Mouse (Mus musculus): ENCODE measurements at regions not wholly inside any gene's neighbourhood (a gene's known extent, or its start where the extent isn't known, plus 50 kb on each side); places are given as distances from the start of the nearest gene placed in this dataset.

DNA sequence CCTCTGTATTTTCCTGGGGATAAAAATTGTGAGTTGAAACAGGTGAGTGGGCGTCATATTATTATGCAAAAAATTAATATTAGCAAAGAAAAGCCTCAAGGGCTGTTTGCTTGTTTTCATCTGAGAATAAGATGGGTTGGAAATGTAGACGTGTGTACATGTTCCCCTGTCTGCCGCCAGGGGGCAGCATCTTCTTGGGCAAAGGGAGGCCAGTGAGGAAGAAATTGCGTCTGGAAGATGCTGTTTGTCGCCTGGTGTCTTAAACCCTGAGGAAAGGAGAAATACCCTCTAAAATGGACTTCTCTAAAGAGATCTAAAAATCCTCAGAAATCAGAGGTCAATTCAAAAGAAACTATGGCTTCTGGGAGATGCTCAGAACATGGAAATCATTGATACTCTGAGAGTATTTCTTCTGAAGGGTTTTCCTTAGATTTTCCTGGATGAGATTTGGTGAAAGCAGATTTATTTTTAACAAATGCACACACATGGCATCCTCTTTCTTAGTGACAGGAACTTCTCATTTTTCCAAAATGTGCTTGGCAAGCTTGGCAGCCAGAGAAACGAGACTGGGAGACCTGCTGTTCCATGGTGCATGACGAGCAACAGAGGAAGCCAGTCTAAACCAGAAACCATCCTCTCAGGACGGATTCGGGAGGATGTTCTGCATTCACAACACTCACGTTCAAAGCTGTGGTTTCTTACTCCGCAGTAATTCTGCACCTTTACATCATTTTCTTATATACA lies 222.8 kb upstream of the Btbd3 start:
- Histone ChIP-seq H3K79me2 (ENCODE audit: control insufficient read depth, insufficient read depth) (no peaks in the 10 kb centered on the region), H3K27me3 (ENCODE audit: control insufficient read depth, insufficient read depth, insufficient read length) (no peaks in the 10 kb centered on the region), H3K4me2 (ENCODE audit: low read depth) (no peak overlapping the region), H3K4me3 (no peak overlapping the region), H3K36me3 (ENCODE audit: control insufficient read depth, insufficient read depth) (no peaks in the 10 kb centered on the region), H3ac (ENCODE audit: control insufficient read depth, insufficient read length) (no peak overlapping the region)
- TF ChIP-seq MYOD1 (IDR thresholded peaks at IDR 0.05; ENCODE audit: control insufficient read depth in 1 of 3, insufficient read length in 2 of 3, low read depth in 2 of 3) (no peak), USF1 (IDR thresholded peaks at IDR 0.05; ENCODE audit: low read depth) (no peak), MYOG (IDR thresholded peaks at IDR 0.05; ENCODE audit: control insufficient read depth in 1 of 3, insufficient read depth in 1 of 3, insufficient read length in 2 of 3, low read depth in 2 of 3) (no peak), REST (IDR thresholded peaks at IDR 0.05; ENCODE audit: insufficient read depth, insufficient read length) (no peak), MAX (IDR thresholded peaks at IDR 0.05; ENCODE audit: low read depth) (no peak), CEBPB (IDR thresholded peaks at IDR 0.05; ENCODE audit: insufficient read depth, poor library complexity, severe bottlenecking) (no peak), TCF12 (IDR thresholded peaks at IDR 0.05; ENCODE audit: insufficient read depth, poor library complexity, severe bottlenecking) (no peak), E2F4 (IDR thresholded peaks at IDR 0.05; ENCODE audit: insufficient read depth) (no peak), SRF (IDR thresholded peaks at IDR 0.05; ENCODE audit: control insufficient read depth, insufficient read length, low read depth) (no peak), TCF3 (IDR thresholded peaks at IDR 0.05; ENCODE audit: insufficient read length, low read depth) (no peak), POLR2A (IDR thresholded peaks at IDR 0.05; ENCODE audit: insufficient read length, low read depth) (no peak), POLR2AphosphoS2 (IDR thresholded peaks at IDR 0.05; ENCODE audit: insufficient read length, low read depth) (no peak)

DNA sequence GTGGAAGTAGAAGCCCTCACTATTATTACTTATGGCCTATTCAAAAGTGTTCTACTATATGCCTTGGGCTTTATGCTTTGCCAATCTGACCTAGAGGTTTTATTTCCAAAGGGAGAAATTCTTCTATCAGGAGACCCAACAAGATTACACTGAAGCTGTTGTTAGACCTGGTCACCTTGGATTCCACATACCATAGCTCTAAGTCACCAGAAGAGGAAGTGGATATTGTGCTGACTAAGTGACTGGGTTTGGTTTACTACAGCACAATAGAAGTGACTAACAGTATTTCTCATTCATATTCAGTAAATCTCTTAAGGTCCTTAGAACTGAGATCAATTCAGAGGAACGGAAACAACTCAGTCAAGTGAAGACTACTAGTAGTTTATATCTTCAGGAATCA lies 229.0 kb upstream of the Btbd3 start:
- Histone ChIP-seq H3K79me2 (ENCODE audit: control insufficient read depth, insufficient read depth) (no peaks in the 10 kb centered on the region), H3K4me2 (ENCODE audit: low read depth) (no peak overlapping the region), H3ac (ENCODE audit: control insufficient read depth, insufficient read length) (no peak overlapping the region), H3K4me3 (no peak overlapping the region), H3K27me3 (ENCODE audit: control insufficient read depth, insufficient read depth, insufficient read length) (no peaks in the 10 kb centered on the region), H3K36me3 (ENCODE audit: control insufficient read depth, insufficient read depth) (no peaks in the 10 kb centered on the region)
- no peak for TF ChIP-seq E2F4 (IDR thresholded peaks at IDR 0.05; ENCODE audit: insufficient read depth)
- TF ChIP-seq MYOD1 (IDR thresholded peaks at IDR 0.05; ENCODE audit: control insufficient read depth in 1 of 3, insufficient read length in 2 of 3, low read depth in 2 of 3): no peak
- TF ChIP-seq POLR2AphosphoS2 (IDR thresholded peaks at IDR 0.05; ENCODE audit: insufficient read length, low read depth): no peak
- no peak for TF ChIP-seq POLR2A (IDR thresholded peaks at IDR 0.05; ENCODE audit: insufficient read length, low read depth)
- TF ChIP-seq SRF (IDR thresholded peaks at IDR 0.05; ENCODE audit: control insufficient read depth, insufficient read length, low read depth): no peak
- TF ChIP-seq TCF12 (IDR thresholded peaks at IDR 0.05; ENCODE audit: insufficient read depth, poor library complexity, severe bottlenecking): no peak
- TF ChIP-seq REST (IDR thresholded peaks at IDR 0.05; ENCODE audit: insufficient read depth, insufficient read length): no peak
- TF ChIP-seq USF1 (IDR thresholded peaks at IDR 0.05; ENCODE audit: low read depth): no peak
- TF ChIP-seq MYOG (IDR thresholded peaks at IDR 0.05; ENCODE audit: control insufficient read depth in 1 of 3, insufficient read depth in 1 of 3, insufficient read length in 2 of 3, low read depth in 2 of 3): no peak
- TF ChIP-seq CEBPB (IDR thresholded peaks at IDR 0.05; ENCODE audit: insufficient read depth, poor library complexity, severe bottlenecking): no peak
- TF ChIP-seq MAX (IDR thresholded peaks at IDR 0.05; ENCODE audit: low read depth): no peak
- TF ChIP-seq TCF3 (IDR thresholded peaks at IDR 0.05; ENCODE audit: insufficient read length, low read depth): no peak

DNA sequence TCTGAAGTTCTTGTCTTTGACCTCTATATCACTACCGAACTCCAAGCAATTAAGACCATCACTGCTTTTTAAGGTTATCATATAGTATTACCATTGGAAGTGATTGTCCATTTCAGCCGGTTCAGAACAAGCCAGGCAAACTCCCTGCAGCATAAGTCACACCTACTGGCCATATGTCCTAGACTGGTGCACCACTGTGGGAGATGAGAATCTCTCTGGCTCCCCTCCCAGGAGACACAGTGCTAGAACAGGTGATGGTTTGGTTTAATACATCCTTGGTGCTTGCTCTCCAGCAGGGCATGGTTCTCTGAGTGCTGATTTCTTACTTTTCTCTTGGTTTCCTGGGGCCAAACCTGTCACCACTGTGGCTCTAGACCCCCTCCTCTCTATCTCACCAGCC lies 232.8 kb upstream of the Btbd3 start:
- no peak overlapping the region for H3K4me2 ChIP-seq (ENCODE audit: low read depth)
- TF ChIP-seq POLR2A (IDR thresholded peaks at IDR 0.05; ENCODE audit: insufficient read length, low read depth) (no peak), SRF (IDR thresholded peaks at IDR 0.05; ENCODE audit: control insufficient read depth, insufficient read length, low read depth) (no peak), MYOD1 (IDR thresholded peaks at IDR 0.05; ENCODE audit: control insufficient read depth in 1 of 3, insufficient read length in 2 of 3, low read depth in 2 of 3) (no peak), MAX (IDR thresholded peaks at IDR 0.05; ENCODE audit: low read depth) (no peak), TCF3 (IDR thresholded peaks at IDR 0.05; ENCODE audit: insufficient read length, low read depth) (no peak), CEBPB (IDR thresholded peaks at IDR 0.05; ENCODE audit: insufficient read depth, poor library complexity, severe bottlenecking) (no peak), POLR2AphosphoS2 (IDR thresholded peaks at IDR 0.05; ENCODE audit: insufficient read length, low read depth) (no peak), MYOG (IDR thresholded peaks at IDR 0.05; ENCODE audit: control insufficient read depth in 1 of 3, insufficient read depth in 1 of 3, insufficient read length in 2 of 3, low read depth in 2 of 3) (no peak), TCF12 (IDR thresholded peaks at IDR 0.05; ENCODE audit: insufficient read depth, poor library complexity, severe bottlenecking) (no peak), REST (IDR thresholded peaks at IDR 0.05; ENCODE audit: insufficient read depth, insufficient read length) (no peak), E2F4 (IDR thresholded peaks at IDR 0.05; ENCODE audit: insufficient read depth) (no peak), USF1 (IDR thresholded peaks at IDR 0.05; ENCODE audit: low read depth) (no peak)
- no peak overlapping the region for H3ac ChIP-seq (ENCODE audit: control insufficient read depth, insufficient read length)

DNA sequence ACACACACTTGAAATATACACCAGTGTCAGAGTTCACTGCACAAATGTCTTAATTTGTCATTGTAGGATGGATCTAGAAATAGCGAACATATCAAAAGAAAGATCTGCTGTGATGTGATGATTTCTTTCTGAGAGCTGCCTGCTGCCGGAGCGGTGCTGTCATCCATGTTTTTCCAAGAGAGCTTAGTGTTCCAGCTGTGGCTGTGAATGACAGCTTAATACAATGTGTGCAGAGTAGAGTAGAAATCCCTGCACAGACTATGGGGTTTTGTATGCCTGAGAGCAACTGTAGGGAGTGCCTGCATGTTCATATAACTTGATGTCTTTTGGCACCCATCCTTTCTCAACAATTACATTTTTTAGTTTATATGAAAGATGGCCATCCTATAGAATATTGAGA lies 274.6 kb upstream of the Btbd3 start:
- no peak for TF ChIP-seq E2F4 (IDR thresholded peaks at IDR 0.05; ENCODE audit: insufficient read depth)
- TF ChIP-seq MYOD1 (IDR thresholded peaks at IDR 0.05; ENCODE audit: control insufficient read depth in 1 of 3, insufficient read length in 2 of 3, low read depth in 2 of 3): no peak
- TF ChIP-seq MAX (IDR thresholded peaks at IDR 0.05; ENCODE audit: low read depth): no peak
- no peak for TF ChIP-seq POLR2AphosphoS2 (IDR thresholded peaks at IDR 0.05; ENCODE audit: insufficient read length, low read depth)
- TF ChIP-seq MYOG (IDR thresholded peaks at IDR 0.05; ENCODE audit: control insufficient read depth in 1 of 3, insufficient read depth in 1 of 3, insufficient read length in 2 of 3, low read depth in 2 of 3): no peak
- H3K36me3 ChIP-seq (ENCODE audit: control insufficient read depth, insufficient read depth): no peaks in the 10 kb centered on the region
- no peak overlapping the region for H3ac ChIP-seq (ENCODE audit: control insufficient read depth, insufficient read length)
- H3K4me3 ChIP-seq: no peak overlapping the region
- no peaks in the 10 kb centered on the region for H3K79me2 ChIP-seq (ENCODE audit: control insufficient read depth, insufficient read depth)
- H3K27me3 ChIP-seq (ENCODE audit: control insufficient read depth, insufficient read depth, insufficient read length): no peaks in the 10 kb centered on the region
- H3K4me2 ChIP-seq (ENCODE audit: low read depth): no peak overlapping the region

More for the DNA sequence above, 232.8 kb upstream of the Btbd3 start:
- Histone ChIP-seq H3K79me2 (ENCODE audit: control insufficient read depth, insufficient read depth) (no peaks in the 10 kb centered on the region), H3K36me3 (ENCODE audit: control insufficient read depth, insufficient read depth) (no peaks in the 10 kb centered on the region), H3K27me3 (ENCODE audit: control insufficient read depth, insufficient read depth, insufficient read length) (no peaks in the 10 kb centered on the region), H3K4me3 (no peak overlapping the region)
